Mouse (Mus musculus) heart, adult 2 months (tissue): ENCODE measurements around the gene Gls2. TPM values are rescaled to one million over a fixed set of nuclear protein-coding genes. Genes with fewer than 3 reads are reported as not detected.

Source experiments
- DNase-seq, 2 experiments: peaks; one replicate each; pipeline ENCODE4 v3.0.0; 2021
- H3K27ac ChIP-seq: fragments of 200-600 bp; 2 replicates; pipeline ENCODE4 v1.8.1; 2022
- H3K27me3 ChIP-seq: fragments of 200-500 bp; 2 replicates; pipeline ENCODE4 v1.6.1; 2012; ENCODE audit warnings: mild to moderate bottlenecking, low read length, inconsistent platforms, mixed read lengths; ENCODE audit not compliant: control insufficient read depth, insufficient read depth
- H3K36me3 ChIP-seq: fragments of 200-500 bp; 2 replicates; pipeline ENCODE4 v1.6.1; 2012; ENCODE audit warnings: low read length, inconsistent platforms; ENCODE audit not compliant: control insufficient read depth, insufficient read depth
- H3K4me1 ChIP-seq: fragments of 200-500 bp; 2 replicates; pipeline ENCODE4 v1.6.1; 2011; ENCODE audit warnings: low read length; ENCODE audit not compliant: control insufficient read depth, insufficient read depth
- H3K4me3 ChIP-seq: fragments of 200-600 bp; 2 replicates; pipeline ENCODE4 v1.8.1; 2022
- H3K79me2 ChIP-seq: fragments of 200-500 bp; replicated peaks from 2 replicates; pipeline ENCODE4 v1.6.1; 2012; ENCODE audit warnings: mild to moderate bottlenecking, inconsistent platforms, low read length, moderate library complexity, mixed read lengths; ENCODE audit not compliant: control insufficient read depth, insufficient read depth
- H3K9ac ChIP-seq: fragments of 200-500 bp; 2 replicates; pipeline ENCODE4 v1.6.1; 2012; ENCODE audit warnings: low read depth, mild to moderate bottlenecking, control low read depth, inconsistent platforms, low read length, mixed read lengths
- CTCF ChIP-seq: fragments of 200-600 bp; IDR thresholded peaks from 2 replicates; pipeline ENCODE4 v1.8.1; 2022; ENCODE audit warnings: antibody characterized with exemption, mild to moderate bottlenecking, moderate library complexity
- EP300 ChIP-seq: fragments of 200-500 bp; IDR thresholded peaks from 2 replicates; pipeline ENCODE4 v1.6.1; 2011; ENCODE audit warnings: low read depth, low read length, control low read depth; ENCODE audit not compliant: insufficient read depth
- POLR2A ChIP-seq: fragments of 200-500 bp; IDR thresholded peaks from 2 replicates; pipeline ENCODE4 v1.6.1; 2011; ENCODE audit warnings: mild to moderate bottlenecking, low read depth, low read length, control low read depth; ENCODE audit not compliant: insufficient read depth
- whole genome bisulfite sequencing: fragments of 180-500 bp; shearing (Covaris S2); methylation state at CpG from one replicate; pipeline ENCODE4 v1.1.7; 2018; 5-methylcytosine and 5-hydroxymethylcytosine counted together
- intact Hi-C: fragments of 180-260 bp; cut with DNase I; formaldehyde crosslinking; loops from one replicate; pipeline ENCODE4 v1.15.1; 2025
- polyA plus RNA-seq: library from polyadenylated mRNA; depleted of rRNA; stranded (reverse); fragments of >200 nt; gene quantifications from 2 replicates; pipeline ENCODE4 v1.2.3, GENCODE M21; 2012
- total RNA-seq, 2 experiments: library from RNA; stranded (reverse); gene quantifications; 2 replicates each; pipeline ENCODE4 v1.2.3; 2021

The Gls2 gene
- total and polyA plus RNA-seq, 3 experiments = 0.75 to 1.00 (median 0.78) TPM

DNA sequence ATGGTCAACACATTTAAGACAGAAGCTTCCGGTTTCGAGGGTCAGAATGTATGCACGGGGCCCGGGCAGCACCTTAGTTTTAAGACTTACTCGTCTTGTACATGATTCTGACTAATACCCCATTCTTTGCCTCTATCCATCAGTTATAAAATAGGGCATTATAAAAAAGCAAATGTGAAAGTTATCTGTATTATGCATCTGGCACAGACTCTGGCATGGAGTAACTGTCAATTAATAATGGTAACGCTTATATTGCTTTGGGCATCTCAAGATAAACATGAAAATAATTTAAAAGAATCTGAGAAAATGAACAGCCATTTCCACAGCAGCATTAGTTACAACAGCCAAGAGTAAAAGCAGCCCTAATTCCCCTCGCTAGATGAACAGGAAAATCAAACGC lies 33.8 kb downstream of the Gls2 start:
- intact Hi-C loops = no loop called here
- H3K27me3 ChIP-seq = no peaks in the 10 kb centered on the region
- no peak overlapping the region for H3K27ac ChIP-seq
- H3K9ac ChIP-seq = no peak overlapping the region
- DNase-seq = no peak
- 87% methylated on average over 8 of the region's 8 CpGs for WGBS
- no peak overlapping the region for H3K4me3 ChIP-seq
- no peaks in the 10 kb centered on the region for H3K36me3 ChIP-seq
- H3K4me1 ChIP-seq = peaks cover 1% of the 10 kb centered on the region; the same call in 1 of the 2 replicates
- no peak for TF ChIP-seq CTCF
- TF ChIP-seq EP300 = no peak
- TF ChIP-seq POLR2A = no peak
- no peaks in the 10 kb centered on the region for H3K79me2 ChIP-seq

DNA sequence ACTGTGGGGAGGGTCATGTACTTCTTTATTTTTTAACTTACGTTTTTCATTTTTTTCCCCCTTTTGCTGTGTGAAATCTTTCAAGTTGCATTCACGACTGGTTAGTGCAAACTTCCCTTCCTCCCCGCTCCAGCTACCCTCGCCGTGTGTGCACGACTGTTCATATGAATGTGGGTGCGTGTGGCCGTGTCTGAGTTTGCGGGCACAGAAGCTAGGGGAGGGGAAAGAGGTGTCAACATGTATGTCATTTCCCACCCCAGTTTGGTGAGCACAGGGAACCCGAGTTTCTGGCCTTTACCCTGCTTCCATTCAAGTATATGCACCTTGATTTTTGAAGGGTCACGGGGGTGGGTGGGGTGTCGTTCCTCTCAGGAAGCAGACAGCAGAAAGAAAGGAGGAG lies 36.3 kb downstream of the Gls2 start:
- intact Hi-C loops = no loop called here
- Histone ChIP-seq H3K27ac (no peak overlapping the region), H3K27me3 (no peaks in the 10 kb centered on the region), H3K79me2 (no peaks in the 10 kb centered on the region), H3K4me1 (peaks cover 1% of the 10 kb centered on the region; the same call in 1 of the 2 replicates), H3K36me3 (no peaks in the 10 kb centered on the region), H3K4me3 (no peak overlapping the region), H3K9ac (no peak overlapping the region)
- WGBS = 80% methylated on average over 12 of the region's 12 CpGs
- DNase-seq = no peak
- TF ChIP-seq CTCF = no peak
- no peak for TF ChIP-seq EP300
- no peak for TF ChIP-seq POLR2A

DNA sequence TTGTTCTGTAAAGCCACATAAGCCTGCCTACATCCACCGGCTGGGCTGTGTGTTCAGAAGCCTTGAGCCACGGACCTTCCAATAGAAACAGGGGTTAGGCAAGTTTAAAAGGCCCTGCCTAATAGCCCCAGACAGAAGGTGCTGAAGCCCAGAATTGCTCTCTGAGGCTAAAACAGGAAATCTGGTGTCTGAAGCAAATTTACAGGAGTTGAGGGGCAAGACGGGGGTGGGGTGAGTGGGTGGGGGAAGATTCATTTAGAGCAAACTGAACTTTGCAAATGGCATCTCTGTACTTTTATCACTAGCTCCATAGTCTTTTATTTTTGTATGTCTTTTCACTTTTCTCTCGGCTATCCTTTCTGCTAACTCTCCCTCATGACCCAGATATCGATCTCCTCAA lies 36.9 kb downstream of the Gls2 start:
- no peaks in the 10 kb centered on the region for H3K27me3 ChIP-seq
- no peak for TF ChIP-seq CTCF
- no peak for TF ChIP-seq EP300
- no peak for TF ChIP-seq POLR2A
- peak overlapping the region; percentile 91 for H3K4me3 ChIP-seq
- H3K9ac ChIP-seq = no peak overlapping the region
- H3K27ac ChIP-seq = peak overlapping the region; percentile 85
- no peaks in the 10 kb centered on the region for H3K36me3 ChIP-seq
- no peak for DNase-seq
- WGBS = 17% methylated on average over 5 of the region's 5 CpGs
- H3K79me2 ChIP-seq = no peaks in the 10 kb centered on the region
- peaks cover 1% of the 10 kb centered on the region; the same call in 1 of the 2 replicates for H3K4me1 ChIP-seq
- intact Hi-C loops = no loop called here

DNA sequence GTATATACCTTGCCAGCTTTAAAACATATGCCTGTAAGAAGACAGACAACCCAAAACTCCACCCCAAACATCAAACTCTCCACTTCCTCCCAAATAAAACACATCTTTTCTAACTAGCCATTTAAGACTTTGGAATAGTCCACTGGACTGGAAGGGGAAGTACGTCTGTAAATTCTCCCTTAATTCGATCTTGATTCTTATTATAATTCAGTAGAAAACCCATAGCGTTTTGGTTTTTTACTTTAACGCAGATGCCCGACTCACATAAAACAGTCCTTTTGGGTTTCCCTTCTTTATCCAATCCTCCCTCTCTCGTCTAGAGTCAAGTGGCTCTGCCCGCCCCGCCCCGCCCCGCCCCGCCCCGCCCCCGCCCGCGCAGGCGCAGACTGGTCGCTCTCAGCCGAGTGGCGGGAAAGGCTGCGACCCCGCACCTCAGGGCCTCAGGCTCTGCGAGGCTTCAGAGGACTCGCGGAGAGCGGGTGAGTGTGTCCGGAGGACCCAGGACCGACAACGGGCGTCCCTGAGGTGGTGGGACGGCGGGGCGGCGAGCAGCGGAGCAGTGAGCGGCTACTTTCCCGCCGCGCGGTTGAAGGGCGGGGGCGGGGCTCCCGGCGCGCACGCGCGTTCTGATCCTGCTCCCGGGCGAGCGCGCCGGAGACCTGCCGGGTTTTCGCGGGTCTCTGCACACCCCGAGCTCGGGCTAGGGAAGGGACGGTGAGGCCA lies 37.6 kb downstream of the Gls2 start, which contains the start of gene Timeless:
TSS of gene Timeless (plus strand) at position 369 of the 723 bp plus-strand sequence.
- H3K79me2 ChIP-seq = no peaks in the 10 kb centered on the region
- WGBS = under 1% methylated on average over 58 of the region's 58 CpGs
- H3K4me1 ChIP-seq = peaks cover 1% of the 10 kb centered on the region; the same call in 1 of the 2 replicates
- H3K27ac ChIP-seq = peak within 1 kb of the TSS; percentile 85
- peak; percentile 93 to 96 for DNase-seq
- peak within 1 kb of the TSS; percentile 91 for H3K4me3 ChIP-seq
- TF ChIP-seq CTCF (no peak), EP300 (0 out of 2 replicates have a peak, but pooled peaks have one; percentile 37), POLR2A (peak; percentile 86)
- intact Hi-C loops = loop anchor here (1.0 kb wide), 1 partner anchor 19 kb away; no protein-coding TSS in a partner anchor
- H3K36me3 ChIP-seq = no peaks in the 10 kb centered on the region
- H3K9ac ChIP-seq = peak within 1 kb of the TSS; percentile 68
- no peaks in the 10 kb centered on the region for H3K27me3 ChIP-seq

DNA sequence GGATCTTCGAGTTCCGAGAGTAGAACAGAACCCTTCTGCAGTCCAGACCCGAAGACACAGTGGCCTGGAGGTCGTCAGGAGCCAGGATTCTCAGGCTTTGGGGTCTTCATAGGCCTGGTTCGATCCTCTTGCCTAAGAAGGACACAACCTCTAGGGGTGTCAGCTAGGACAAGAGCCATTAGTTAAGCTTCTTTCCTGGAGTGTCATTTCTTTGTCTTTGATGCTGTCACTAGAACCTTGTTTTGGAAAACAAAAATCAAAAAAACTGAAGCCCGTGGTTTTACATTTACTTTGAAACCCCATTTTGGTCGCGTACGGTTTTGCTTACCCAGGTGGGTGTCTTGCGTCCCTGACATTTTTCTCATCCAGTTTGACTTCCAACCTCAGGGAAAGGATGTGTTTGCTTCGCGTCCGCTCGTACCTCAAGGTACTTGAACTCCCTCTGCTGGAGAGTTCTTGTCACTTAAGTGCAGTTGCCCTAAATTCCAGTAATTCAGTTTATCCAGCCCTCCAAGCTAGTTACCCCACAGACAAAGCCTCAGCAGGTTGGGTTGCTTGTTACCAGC lies 38.2 kb downstream of the Gls2 start:
- peak; percentile 52 to 55 for DNase-seq
- intact Hi-C loops = loop anchor here (1.0 kb wide), 1 partner anchor 19 kb away; no protein-coding TSS in a partner anchor
- H3K79me2 ChIP-seq = no peaks in the 10 kb centered on the region
- peak overlapping the region; percentile 68 for H3K9ac ChIP-seq
- peak; percentile 89 for TF ChIP-seq CTCF
- no peak for TF ChIP-seq EP300
- no peaks in the 10 kb centered on the region for H3K27me3 ChIP-seq
- H3K4me3 ChIP-seq = peak overlapping the region; percentile 91
- peak overlapping the region; percentile 85 for H3K27ac ChIP-seq
- peaks cover 1% of the 10 kb centered on the region; the same call in 1 of the 2 replicates for H3K4me1 ChIP-seq
- WGBS = under 1% methylated on average over 14 of the region's 14 CpGs
- H3K36me3 ChIP-seq = no peaks in the 10 kb centered on the region

DNA sequence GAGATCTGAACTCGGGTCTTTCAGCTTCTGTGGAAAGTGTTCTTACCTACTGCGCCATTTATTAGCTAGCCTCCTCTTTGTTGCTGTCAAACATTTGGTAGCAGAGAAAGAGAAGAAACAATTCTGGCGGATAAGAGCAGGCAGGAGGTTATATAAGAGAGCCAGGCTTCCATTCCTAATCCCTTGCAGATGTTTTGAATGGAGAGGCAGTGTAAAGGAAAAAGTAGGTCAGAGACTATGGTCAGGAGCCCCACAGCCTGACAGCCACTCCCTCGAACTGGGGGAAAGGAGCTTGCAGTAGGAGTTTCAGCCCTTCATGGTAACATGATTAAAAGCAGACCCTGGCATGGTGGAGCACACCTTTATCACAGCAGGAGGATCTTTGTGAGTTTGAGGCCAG lies 42.1 kb downstream of the Gls2 start:
- no peaks in the 10 kb centered on the region for H3K79me2 ChIP-seq
- no peak overlapping the region for H3K4me3 ChIP-seq
- DNase-seq = no peak
- no peak overlapping the region for H3K27ac ChIP-seq
- no peak overlapping the region for H3K9ac ChIP-seq
- TF ChIP-seq POLR2A = no peak
- TF ChIP-seq EP300 = no peak
- no peak for TF ChIP-seq CTCF
- no peaks in the 10 kb centered on the region for H3K27me3 ChIP-seq
- 72% methylated on average over 4 of the region's 4 CpGs for WGBS
- no peaks in the 10 kb centered on the region for H3K36me3 ChIP-seq
- peaks cover 3% of the 10 kb centered on the region for H3K4me1 ChIP-seq
- intact Hi-C loops = no loop called here
